Mouse (Mus musculus) thymus, adult 2 months (tissue): Measurements from ENCODE around the gene Wfikkn2. TPM values are rescaled to one million over a fixed set of nuclear protein-coding genes. Genes with fewer than 3 reads are reported as not detected.

ENCODE experiments used
- DNase-seq: peaks from one replicate; pipeline ENCODE4 v3.0.0; 2021
- H3K27ac ChIP-seq: fragments of 200-500 bp; 2 replicates; pipeline ENCODE4 v1.5.1; 2012; ENCODE audit warnings: low read length, control low read depth; ENCODE audit not compliant: control insufficient read depth, insufficient read depth
- H3K27me3 ChIP-seq: fragments of 200-500 bp; 2 replicates; pipeline ENCODE4 v1.6.1; 2012; ENCODE audit warnings: mild to moderate bottlenecking, low read length, moderate library complexity, mixed read lengths; ENCODE audit not compliant: control insufficient read depth, insufficient read depth
- H3K36me3 ChIP-seq: fragments of 200-500 bp; 2 replicates; pipeline ENCODE4 v1.6.1; 2012; ENCODE audit warnings: mild to moderate bottlenecking, low read length, moderate library complexity; ENCODE audit not compliant: control insufficient read depth, insufficient read depth
- H3K4me1 ChIP-seq: fragments of 200-500 bp; replicated peaks from 2 replicates; pipeline ENCODE4 v1.6.1; 2012; ENCODE audit warnings: low read length; ENCODE audit not compliant: control insufficient read depth, insufficient read depth
- H3K4me3 ChIP-seq: fragments of 200-500 bp; 2 replicates; pipeline ENCODE4 v1.5.1; 2012; ENCODE audit warnings: mild to moderate bottlenecking, low read length, control low read depth, moderate library complexity; ENCODE audit not compliant: control insufficient read depth, insufficient read depth
- CTCF ChIP-seq: fragments of 200-500 bp; IDR thresholded peaks from 2 replicates; pipeline ENCODE4 v1.5.1; 2012; ENCODE audit warnings: mild to moderate bottlenecking, control low read depth, low read length, moderate library complexity, borderline replicate concordance; ENCODE audit not compliant: control insufficient read depth, poor library complexity, insufficient read depth; ENCODE audit errors: extremely low read depth
- POLR2A ChIP-seq: fragments of 200-500 bp; IDR thresholded peaks from 2 replicates; pipeline ENCODE4 v1.6.1; 2012; ENCODE audit warnings: mild to moderate bottlenecking, low read length, control low read depth, moderate library complexity; ENCODE audit not compliant: control insufficient read depth, poor library complexity, insufficient read depth; ENCODE audit errors: extremely low read depth
- WGBS: fragments of 180-500 bp; shearing (Covaris S2); methylation state at CpG from one replicate; pipeline ENCODE4 v1.1.7; 2018; 5-methylcytosine and 5-hydroxymethylcytosine counted together
- polyA plus RNA-seq: library from polyadenylated mRNA; depleted of rRNA; stranded (reverse); fragments of >200 nt; gene quantifications from 2 replicates; pipeline ENCODE4 v1.2.3, GENCODE M21; 2012

The Wfikkn2 gene
- polyA plus RNA-seq, 1 experiment: 34.4 TPM

DNA sequence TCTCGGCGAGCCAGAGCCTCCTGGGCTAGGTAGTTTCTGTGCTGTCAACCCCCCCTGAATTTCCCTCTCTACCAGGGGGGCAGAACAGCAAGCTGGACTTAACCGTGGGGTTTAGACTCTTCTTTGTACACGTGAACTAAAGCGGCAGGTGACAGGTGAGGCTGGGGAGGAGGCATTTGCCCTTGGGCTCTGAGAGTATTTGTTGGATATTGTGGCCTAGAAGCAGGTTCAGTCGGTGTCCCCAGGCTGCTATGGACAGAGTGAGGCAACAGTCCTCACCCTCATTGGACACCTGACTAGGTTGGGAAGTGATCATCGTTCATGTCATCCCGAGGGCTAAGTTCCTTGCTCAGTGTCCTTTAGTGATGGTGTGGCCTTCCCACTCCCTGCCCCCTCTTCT is 10.9 kb downstream of the Wfikkn2 start:
- no peaks in the 10 kb centered on the region for H3K27me3 ChIP-seq
- H3K27ac ChIP-seq: no peak overlapping the region
- H3K36me3 ChIP-seq: no peaks in the 10 kb centered on the region
- no peaks in the 10 kb centered on the region for H3K4me1 ChIP-seq
- no peak overlapping the region for H3K4me3 ChIP-seq
- 90% methylated on average over 8 of the region's 8 CpGs for WGBS
- no peak for DNase-seq
- TF ChIP-seq CTCF: no peak
- no peak for TF ChIP-seq POLR2A

DNA sequence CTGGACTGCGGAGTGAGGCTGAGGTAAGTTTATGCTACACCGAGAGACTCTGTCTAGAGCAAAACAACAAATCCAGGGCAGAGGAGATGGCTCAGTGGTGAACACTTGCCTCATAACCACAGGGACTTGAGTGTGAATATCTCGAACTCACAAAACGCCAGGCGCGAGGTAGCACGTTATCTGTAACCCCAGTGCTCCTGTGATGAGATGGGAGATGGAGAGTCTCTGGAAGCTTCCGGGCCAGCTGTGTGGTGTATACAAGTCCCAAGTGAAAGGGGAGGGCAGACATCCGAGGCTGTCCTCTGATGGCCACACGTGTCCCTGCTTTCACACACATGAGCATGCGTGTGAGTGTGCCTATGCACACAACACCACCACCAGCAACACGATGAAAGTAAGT is 11.4 kb downstream of the Wfikkn2 start:
- H3K27ac ChIP-seq: no peak overlapping the region
- no peak overlapping the region for H3K4me3 ChIP-seq
- no peaks in the 10 kb centered on the region for H3K4me1 ChIP-seq
- no peak for DNase-seq
- whole genome bisulfite sequencing: 91% methylated on average over 12 of the region's 12 CpGs
- no peaks in the 10 kb centered on the region for H3K36me3 ChIP-seq
- TF ChIP-seq CTCF: no peak
- no peak for TF ChIP-seq POLR2A
- no peaks in the 10 kb centered on the region for H3K27me3 ChIP-seq

GRCm38 (mm10) chr11:94233405-94233804 is 12.4 kb downstream of the Wfikkn2 start:
- 86% methylated on average over 6 of the region's 6 CpGs for WGBS
- H3K27ac ChIP-seq: no peak overlapping the region
- H3K4me3 ChIP-seq: no peak overlapping the region
- TF ChIP-seq CTCF: no peak
- H3K4me1 ChIP-seq: no peaks in the 10 kb centered on the region
- H3K36me3 ChIP-seq: no peaks in the 10 kb centered on the region
- no peak for DNase-seq
- H3K27me3 ChIP-seq: no peaks in the 10 kb centered on the region

- no peak overlapping the region for H3K27ac ChIP-seq
- DNase-seq: no peak
- H3K36me3 ChIP-seq: no peaks in the 10 kb centered on the region
- H3K27me3 ChIP-seq: no peaks in the 10 kb centered on the region
- WGBS: 87% methylated on average over 19 of the region's 19 CpGs
- H3K4me1 ChIP-seq: no peaks in the 10 kb centered on the region
- H3K4me3 ChIP-seq: no peak overlapping the region
- TF ChIP-seq CTCF: no peak
These were observed 13.8 kb downstream of the Wfikkn2 start for GRCm38 (mm10) chr11:94231821-94232552.

- TF ChIP-seq CTCF (no peak), POLR2A (no peak)
- Histone ChIP-seq H3K36me3 (no peaks in the 10 kb centered on the region), H3K4me1 (no peaks in the 10 kb centered on the region; the same call in 1 of the 2 replicates), H3K27me3 (no peaks in the 10 kb centered on the region), H3K27ac (no peak overlapping the region), H3K4me3 (no peak overlapping the region)
- WGBS: 96% methylated on average over 8 of the region's 8 CpGs
- DNase-seq: no peak
These were observed 15.6 kb downstream of the Wfikkn2 start for GRCm38 (mm10) chr11:94230244-94230643.

- no peaks in the 10 kb centered on the region; the same call in 1 of the 2 replicates for H3K4me1 ChIP-seq
- no peaks in the 10 kb centered on the region for H3K27me3 ChIP-seq
- WGBS: 97% methylated on average over 5 of the region's 5 CpGs
- no peaks in the 10 kb centered on the region for H3K36me3 ChIP-seq
- DNase-seq: no peak
- TF ChIP-seq POLR2A (no peak), CTCF (no peak)
- H3K4me3 ChIP-seq: no peak overlapping the region
- no peak overlapping the region for H3K27ac ChIP-seq
These were observed 16.4 kb downstream of the Wfikkn2 start for GRCm38 (mm10) chr11:94229207-94229960.
